Mouse (Mus musculus): Measurements from ENCODE around the gene Phc2. TPM values are rescaled to one million over a fixed set of nuclear protein-coding genes. Genes with fewer than 3 reads are reported as not detected.

Phc2 gene
- polyA plus RNA-seq, 1 experiment from 2014 or later: 27.1 TPM

DNA sequence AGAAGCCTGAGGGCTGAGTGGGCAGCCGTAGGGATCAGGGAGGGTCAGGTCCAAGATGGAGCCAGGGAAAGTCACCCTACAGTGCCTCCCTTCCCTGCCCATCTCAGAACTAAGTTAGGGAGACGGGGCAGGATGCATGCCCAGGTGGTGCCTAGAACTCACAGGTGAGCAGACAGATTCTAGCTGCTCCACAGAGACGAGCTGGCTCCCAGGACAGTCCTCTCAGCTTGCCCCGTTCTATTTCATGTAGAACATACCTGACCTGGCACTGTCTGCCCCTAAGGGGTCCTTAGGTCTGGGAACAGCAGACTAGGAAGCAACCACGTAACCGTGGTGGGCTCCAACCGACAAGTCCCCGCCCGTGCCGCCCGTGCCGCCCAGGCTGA, 55.3 kb downstream of the Phc2 start:
- Histone ChIP-seq H3K4me1 (replicated peaks; ENCODE audit: control insufficient read depth, insufficient read depth) (peaks cover 6% of the 10 kb centered on the region), H3K9ac (ENCODE audit: low read length) (no peak overlapping the region), H3K36me3 (ENCODE audit: control insufficient read depth, insufficient read depth, low read length) (no peaks in the 10 kb centered on the region), H3K27me3 (ENCODE audit: control insufficient read depth, insufficient read depth, low read length) (no peaks in the 10 kb centered on the region), H3K9me3 (ENCODE audit: control insufficient read depth, low read length) (no peaks in the 10 kb centered on the region), H3K4me2 (replicated peaks; ENCODE audit: low read depth) (no peak overlapping the region), H3K4me3 (ENCODE audit: low read depth, low read length) (no peak overlapping the region), H3K27ac (replicated peaks) (no peak overlapping the region)
- DNase-seq (ENCODE audit: low spot score): no peak
- TF ChIP-seq CTCF (IDR thresholded peaks at IDR 0.05; ENCODE audit: low read depth): no peak
- TF ChIP-seq EP300 (optimal IDR thresholded peaks at IDR 0.05): no peak
- no peak for ATAC-seq (ENCODE audit: low FRiP score, low TSS enrichment)
- 91% methylated on average over 12 of the region's 12 CpGs for WGBS

GRCm38 (mm10) chr4:128710286-128710685, 55.8 kb downstream of the Phc2 start:
- Histone ChIP-seq H3K9ac (ENCODE audit: low read length) (no peak overlapping the region), H3K27ac (replicated peaks) (no peak overlapping the region), H3K27me3 (ENCODE audit: control insufficient read depth, insufficient read depth, low read length) (no peaks in the 10 kb centered on the region), H3K4me2 (replicated peaks; ENCODE audit: low read depth) (no peak overlapping the region), H3K9me3 (ENCODE audit: control insufficient read depth, low read length) (no peaks in the 10 kb centered on the region), H3K36me3 (ENCODE audit: control insufficient read depth, insufficient read depth, low read length) (no peaks in the 10 kb centered on the region), H3K4me3 (ENCODE audit: low read depth, low read length) (no peak overlapping the region), H3K4me1 (replicated peaks; ENCODE audit: control insufficient read depth, insufficient read depth) (peaks cover 6% of the 10 kb centered on the region)
- no peak for TF ChIP-seq EP300 (optimal IDR thresholded peaks at IDR 0.05)
- no peak for TF ChIP-seq CTCF (IDR thresholded peaks at IDR 0.05; ENCODE audit: low read depth)
- 90% methylated on average over 6 of the region's 6 CpGs for WGBS
- DNase-seq (ENCODE audit: low spot score) (no peak), ATAC-seq (ENCODE audit: low FRiP score, low TSS enrichment) (no peak)

GRCm38 (mm10) chr4:128710800-128711199, 56.3 kb downstream of the Phc2 start:
- Histone ChIP-seq H3K27me3 (ENCODE audit: control insufficient read depth, insufficient read depth, low read length) (no peaks in the 10 kb centered on the region), H3K9me3 (ENCODE audit: control insufficient read depth, low read length) (no peaks in the 10 kb centered on the region), H3K4me3 (ENCODE audit: low read depth, low read length) (no peak overlapping the region), H3K27ac (replicated peaks) (no peak overlapping the region), H3K9ac (ENCODE audit: low read length) (no peak overlapping the region), H3K36me3 (ENCODE audit: control insufficient read depth, insufficient read depth, low read length) (no peaks in the 10 kb centered on the region), H3K4me2 (replicated peaks; ENCODE audit: low read depth) (no peak overlapping the region), H3K4me1 (replicated peaks; ENCODE audit: control insufficient read depth, insufficient read depth) (peaks cover 11% of the 10 kb centered on the region)
- 75% methylated on average over 9 of the region's 9 CpGs for WGBS
- ATAC-seq (ENCODE audit: low FRiP score, low TSS enrichment) (no peak), DNase-seq (ENCODE audit: low spot score) (no peak)
- no peak for TF ChIP-seq EP300 (optimal IDR thresholded peaks at IDR 0.05)
- TF ChIP-seq CTCF (IDR thresholded peaks at IDR 0.05; ENCODE audit: low read depth): no peak

DNA sequence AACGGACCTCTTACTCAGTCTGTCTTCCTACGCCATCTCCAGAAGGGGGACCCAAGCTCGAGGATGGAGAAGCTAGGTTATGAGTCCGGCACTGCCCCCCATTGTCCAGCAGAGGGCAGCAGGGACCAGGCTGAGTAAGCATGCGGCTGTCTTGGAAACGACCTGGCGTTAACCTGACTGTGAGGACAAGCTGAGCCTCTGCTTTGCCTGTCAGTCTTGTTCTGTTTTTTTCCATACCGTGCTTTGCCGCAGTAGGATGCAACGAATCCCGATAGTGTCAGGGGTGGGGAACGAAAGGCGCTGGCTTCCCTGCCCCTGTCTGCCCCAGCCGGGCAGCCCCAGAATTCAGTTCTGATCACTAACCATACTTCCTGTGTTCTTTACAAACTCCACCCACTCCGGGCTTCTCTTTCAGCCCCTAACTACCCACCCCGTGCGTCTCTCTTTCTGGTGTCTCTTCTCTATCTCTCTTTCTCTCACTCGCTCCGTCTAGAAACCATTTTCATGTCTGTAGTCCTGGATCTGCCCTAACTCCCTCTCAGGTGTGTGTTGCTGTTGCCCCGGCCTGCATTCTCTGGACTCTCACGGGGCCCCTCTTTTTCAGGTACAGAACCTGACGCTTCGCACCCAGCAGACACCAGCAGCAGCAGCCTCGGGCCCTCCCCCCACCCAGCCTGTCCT, 57.1 kb downstream of the Phc2 start:
- WGBS: 10% methylated on average over 24 of the region's 24 CpGs
- H3K27me3 ChIP-seq (ENCODE audit: control insufficient read depth, insufficient read depth, low read length): no peaks in the 10 kb centered on the region
- peak; percentile 79 for ATAC-seq (ENCODE audit: low FRiP score, low TSS enrichment)
- H3K4me3 ChIP-seq (ENCODE audit: low read depth, low read length): peak overlapping the region; percentile 25
- DNase-seq (ENCODE audit: low spot score): peak; percentile 92
- H3K4me2 ChIP-seq (replicated peaks; ENCODE audit: low read depth): peak overlapping the region; percentile 57
- H3K36me3 ChIP-seq (ENCODE audit: control insufficient read depth, insufficient read depth, low read length): no peaks in the 10 kb centered on the region
- H3K9ac ChIP-seq (ENCODE audit: low read length): peak overlapping the region; percentile 31; the same call in 1 of the 2 replicates
- no peaks in the 10 kb centered on the region for H3K9me3 ChIP-seq (ENCODE audit: control insufficient read depth, low read length)
- peak overlapping the region; percentile 65 for H3K27ac ChIP-seq (replicated peaks)
- peaks cover 13% of the 10 kb centered on the region for H3K4me1 ChIP-seq (replicated peaks; ENCODE audit: control insufficient read depth, insufficient read depth)
- peak; percentile 100 for TF ChIP-seq CTCF (IDR thresholded peaks at IDR 0.05; ENCODE audit: low read depth)
- TF ChIP-seq EP300 (optimal IDR thresholded peaks at IDR 0.05): no peak

GRCm38 (mm10) chr4:128712136-128712655, 57.7 kb downstream of the Phc2 start:
- Histone ChIP-seq H3K27ac (replicated peaks) (peak overlapping the region; percentile 65), H3K4me1 (replicated peaks; ENCODE audit: control insufficient read depth, insufficient read depth) (peaks cover 13% of the 10 kb centered on the region), H3K4me3 (ENCODE audit: low read depth, low read length) (peak overlapping the region; percentile 25; the same call in 1 of the 2 replicates), H3K27me3 (ENCODE audit: control insufficient read depth, insufficient read depth, low read length) (no peaks in the 10 kb centered on the region), H3K36me3 (ENCODE audit: control insufficient read depth, insufficient read depth, low read length) (no peaks in the 10 kb centered on the region), H3K9me3 (ENCODE audit: control insufficient read depth, low read length) (no peaks in the 10 kb centered on the region), H3K4me2 (replicated peaks; ENCODE audit: low read depth) (peak overlapping the region; percentile 57), H3K9ac (ENCODE audit: low read length) (peak overlapping the region; percentile 31; the same call in 1 of the 2 replicates)
- TF ChIP-seq EP300 (optimal IDR thresholded peaks at IDR 0.05) (no peak), CTCF (IDR thresholded peaks at IDR 0.05; ENCODE audit: low read depth) (no peak)
- ATAC-seq (ENCODE audit: low FRiP score, low TSS enrichment) (0 out of 2 replicates have a peak, but pooled peaks have one; percentile 21), DNase-seq (ENCODE audit: low spot score) (no peak)
- 43% methylated on average over 13 of the region's 13 CpGs for WGBS

GRCm38 (mm10) chr4:128712941-128713340, 58.4 kb downstream of the Phc2 start:
- H3K9me3 ChIP-seq (ENCODE audit: control insufficient read depth, low read length): no peaks in the 10 kb centered on the region
- peak overlapping the region; percentile 65; the same call in 1 of the 2 replicates for H3K27ac ChIP-seq (replicated peaks)
- no peak overlapping the region for H3K4me3 ChIP-seq (ENCODE audit: low read depth, low read length)
- 81% methylated on average over 6 of the region's 6 CpGs for WGBS
- TF ChIP-seq CTCF (IDR thresholded peaks at IDR 0.05; ENCODE audit: low read depth) (no peak), EP300 (optimal IDR thresholded peaks at IDR 0.05) (no peak)
- no peak overlapping the region for H3K9ac ChIP-seq (ENCODE audit: low read length)
- DNase-seq (ENCODE audit: low spot score) (no peak), ATAC-seq (ENCODE audit: low FRiP score, low TSS enrichment) (no peak)
- H3K27me3 ChIP-seq (ENCODE audit: control insufficient read depth, insufficient read depth, low read length): no peaks in the 10 kb centered on the region
- peak overlapping the region; percentile 57; the same call in 1 of the 2 replicates for H3K4me2 ChIP-seq (replicated peaks; ENCODE audit: low read depth)
- peaks cover 13% of the 10 kb centered on the region for H3K4me1 ChIP-seq (replicated peaks; ENCODE audit: control insufficient read depth, insufficient read depth)
- H3K36me3 ChIP-seq (ENCODE audit: control insufficient read depth, insufficient read depth, low read length): no peaks in the 10 kb centered on the region

Measured in stomach, postnatal 0 days (tissue).